Mouse (Mus musculus) retina, embryonic 14.5 days (tissue): ENCODE measurements around the gene Dda1.

ENCODE experiments used
- DNase-seq: peaks from one replicate; pipeline ENCODE4 v3.0.0-alpha.2; 2015; ENCODE audit warnings: low spot score

The Dda1 gene

GRCm38 (mm10) chr8:71495811-71496210, 26.8 kb downstream of the Dda1 start:
- DNase-seq = no peak

DNA sequence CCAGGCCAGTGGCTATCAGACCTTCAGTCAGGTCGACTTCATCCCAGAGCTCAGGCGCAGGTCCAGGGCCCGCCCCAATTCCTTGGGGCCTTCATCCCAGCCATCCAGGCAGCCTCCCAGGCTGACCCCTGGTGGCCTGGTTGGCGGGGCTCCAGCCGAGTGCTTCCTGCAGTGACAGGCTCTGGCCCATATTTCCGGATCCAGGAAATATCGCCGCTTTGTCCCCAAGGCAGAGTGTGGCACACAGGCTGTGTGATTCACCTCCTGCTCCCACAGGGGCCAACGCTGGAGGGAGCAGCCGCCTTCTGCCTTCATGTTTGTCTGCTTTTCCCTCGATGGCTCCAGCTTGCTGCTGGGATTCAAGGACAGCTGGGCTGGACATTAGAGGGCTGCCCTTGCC, 27.5 kb downstream of the Dda1 start:
- no peak for DNase-seq

GRCm38 (mm10) chr8:71497077-71497645, 28.2 kb downstream of the Dda1 start:
- DNase-seq = no peak

DNA sequence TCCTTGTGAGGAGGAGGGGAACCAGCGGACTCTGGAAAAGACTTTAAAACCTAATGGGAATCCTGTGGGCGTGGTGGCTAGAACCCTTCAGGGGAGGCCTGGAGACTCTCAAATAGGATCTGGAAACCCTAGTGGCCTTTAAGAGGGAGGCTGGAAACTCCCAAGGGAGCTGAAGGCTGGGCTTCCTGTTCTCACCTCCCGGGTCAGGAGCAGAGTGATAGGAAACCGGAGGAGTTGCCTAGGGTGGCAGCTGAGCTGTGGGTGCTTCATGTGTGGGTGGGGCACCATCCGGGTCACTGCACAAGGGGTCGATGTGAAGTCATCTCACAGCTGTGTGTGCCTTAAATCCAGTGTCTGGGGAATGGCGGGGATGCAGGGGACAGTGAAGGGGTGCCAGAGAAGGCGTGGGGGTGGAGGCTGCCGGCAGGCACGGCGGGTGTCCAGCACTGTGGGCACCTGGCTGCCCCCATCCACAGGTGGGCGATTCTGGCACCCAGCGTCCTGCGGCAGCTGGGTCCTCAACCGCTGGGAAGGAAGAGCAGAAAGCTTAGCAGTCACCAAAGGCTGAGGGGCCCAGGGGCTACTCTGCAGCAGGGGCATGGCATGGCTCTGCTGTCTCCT, 29.0 kb downstream of the Dda1 start:
- DNase-seq = no peak

- no peak for DNase-seq
These were observed 30.1 kb downstream of the Dda1 start for GRCm38 (mm10) chr8:71498816-71499690.

GRCm38 (mm10) chr8:71504349-71504748, 35.4 kb downstream of the Dda1 start:
- DNase-seq = no peak

GRCm38 (mm10) chr8:71505326-71505725, 36.3 kb downstream of the Dda1 start:
- no peak for DNase-seq

DNA sequence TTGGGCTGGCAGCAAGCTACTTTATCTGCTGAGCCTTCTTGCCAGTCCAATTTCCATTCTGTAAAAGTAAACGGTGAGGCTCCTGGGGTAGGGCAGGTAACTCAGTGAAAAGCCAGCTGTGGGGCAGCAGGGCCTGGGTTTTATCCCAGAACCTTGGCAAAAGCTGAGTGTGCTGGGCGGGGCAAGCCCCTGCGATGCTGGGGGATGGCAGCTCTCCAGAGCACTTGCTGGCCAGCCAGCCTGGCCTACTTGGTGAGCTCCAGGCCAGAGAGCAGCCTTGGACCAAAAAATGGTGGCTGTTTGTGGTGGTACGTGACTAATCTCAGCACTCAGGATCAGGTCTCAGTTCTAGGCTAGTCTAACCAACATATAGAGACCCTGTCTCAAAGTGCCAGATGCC, 37.0 kb downstream of the Dda1 start:
- no peak for DNase-seq

DNA sequence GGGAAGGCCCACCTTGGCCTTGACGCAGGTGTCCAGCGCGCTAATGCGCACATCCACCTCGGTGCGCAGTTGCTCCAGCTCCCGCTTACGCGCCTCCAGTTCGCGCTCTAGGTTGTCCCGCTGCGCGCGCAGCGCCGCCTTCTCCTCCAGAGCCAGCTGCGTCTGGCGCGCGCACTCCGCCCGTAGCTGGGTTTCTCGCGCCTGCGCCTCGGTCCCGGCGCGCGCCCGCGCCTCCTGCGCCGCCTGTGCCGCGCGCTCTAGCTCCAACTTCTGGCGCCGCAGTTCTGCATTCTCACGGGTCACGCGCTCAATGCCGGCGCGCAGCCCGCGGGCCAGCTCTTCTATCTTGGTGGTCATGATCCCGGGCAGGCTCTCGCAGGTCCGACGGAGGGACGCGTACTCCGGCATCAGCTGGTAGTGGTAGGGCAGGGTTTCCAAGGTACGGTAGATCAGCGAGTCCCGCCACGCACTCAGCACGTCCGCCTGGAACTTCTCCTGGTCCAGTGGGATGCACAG, 38.6 kb downstream of the Dda1 start:
- DNase-seq = peak; percentile 72

- no peak for DNase-seq
These were observed 40.3 kb downstream of the Dda1 start for GRCm38 (mm10) chr8:71509316-71509715.

GRCm38 (mm10) chr8:71511644-71512043, 42.6 kb downstream of the Dda1 start, which contains the start of gene Plvap:
Plvap (minus strand) TSS chr8:71511752.
- DNase-seq = no peak

DNA sequence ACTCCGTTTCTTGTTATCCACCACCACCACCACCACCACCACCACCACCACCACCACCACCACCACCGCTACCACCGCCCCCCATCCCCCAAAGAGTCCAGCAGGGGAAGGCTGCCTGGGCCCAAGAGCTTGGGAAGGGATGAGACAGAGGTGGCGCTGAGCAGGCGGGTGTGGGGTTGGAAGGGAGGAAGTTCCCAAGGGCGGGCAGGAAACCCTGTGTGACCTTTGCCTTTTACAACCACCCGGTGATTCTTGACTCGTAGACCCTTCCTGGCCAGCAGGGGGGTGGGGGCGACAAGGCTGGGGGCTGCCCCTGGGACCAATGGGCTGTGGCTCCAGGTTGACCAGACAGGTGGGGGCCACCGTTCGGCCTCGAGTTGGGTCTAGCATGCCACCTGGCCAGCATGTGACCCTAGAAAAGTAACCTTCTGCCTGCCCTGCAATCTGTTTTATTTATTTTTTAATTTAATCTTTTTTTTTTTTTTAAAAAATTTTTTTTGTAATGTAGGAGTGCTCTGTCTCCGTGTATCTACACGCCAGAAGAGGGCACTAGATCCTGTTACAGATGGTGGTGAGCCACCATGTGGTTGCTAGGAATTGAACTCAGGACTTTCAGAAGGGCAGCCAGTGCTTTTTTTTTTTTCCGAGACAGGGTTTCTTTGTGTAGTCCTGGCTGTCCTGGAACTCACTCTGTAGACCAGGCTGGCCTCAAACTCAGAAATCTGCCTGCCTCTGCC, 44.2 kb downstream of the Dda1 start:
- DNase-seq = no peak

- DNase-seq = no peak
These were observed 46.0 kb downstream of the Dda1 start for GRCm38 (mm10) chr8:71515043-71515442.

- DNase-seq = no peak
These were observed 47.8 kb downstream of the Dda1 start for GRCm38 (mm10) chr8:71516786-71517185.

DNA sequence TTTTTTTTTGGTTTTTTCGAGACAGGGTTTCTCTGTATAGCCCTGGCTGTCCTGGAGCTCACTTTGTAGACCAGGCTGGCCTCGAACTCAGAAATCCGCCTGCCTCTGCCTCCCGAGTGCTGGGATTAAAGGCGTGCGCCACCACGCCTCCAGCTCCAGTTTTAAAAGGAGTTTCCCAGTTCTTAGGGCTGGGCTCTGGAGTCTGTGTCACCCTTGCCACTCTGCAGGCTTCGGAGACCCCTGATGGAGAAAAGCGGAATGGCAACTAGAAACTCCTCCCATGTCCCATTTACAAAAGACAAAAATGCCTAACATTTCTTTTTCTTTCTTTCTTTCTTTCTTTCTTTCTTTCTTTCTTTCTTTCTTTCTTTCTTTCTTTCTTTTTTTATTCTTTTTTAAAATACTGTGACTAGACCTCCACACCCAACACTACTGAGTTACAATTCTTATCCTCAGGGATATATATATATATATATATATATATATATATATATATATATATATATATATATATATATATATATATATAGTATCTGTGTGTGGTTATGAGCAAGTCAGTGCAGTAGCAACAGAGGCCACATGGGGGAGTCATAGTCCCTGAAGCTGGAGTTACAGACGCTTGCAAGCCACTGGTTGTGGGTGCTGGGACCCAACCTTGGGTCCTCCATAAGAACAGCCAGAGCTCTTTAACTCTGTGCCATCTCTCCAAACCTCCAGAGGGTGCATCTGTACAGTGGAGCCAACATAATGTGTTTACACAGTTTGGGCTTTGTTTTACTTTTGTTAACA, 50.2 kb downstream of the Dda1 start:
- DNase-seq = peak; percentile 63

- DNase-seq = peak; percentile 96
These were observed 52.6 kb downstream of the Dda1 start for GRCm38 (mm10) chr8:71521634-71522033.

DNA sequence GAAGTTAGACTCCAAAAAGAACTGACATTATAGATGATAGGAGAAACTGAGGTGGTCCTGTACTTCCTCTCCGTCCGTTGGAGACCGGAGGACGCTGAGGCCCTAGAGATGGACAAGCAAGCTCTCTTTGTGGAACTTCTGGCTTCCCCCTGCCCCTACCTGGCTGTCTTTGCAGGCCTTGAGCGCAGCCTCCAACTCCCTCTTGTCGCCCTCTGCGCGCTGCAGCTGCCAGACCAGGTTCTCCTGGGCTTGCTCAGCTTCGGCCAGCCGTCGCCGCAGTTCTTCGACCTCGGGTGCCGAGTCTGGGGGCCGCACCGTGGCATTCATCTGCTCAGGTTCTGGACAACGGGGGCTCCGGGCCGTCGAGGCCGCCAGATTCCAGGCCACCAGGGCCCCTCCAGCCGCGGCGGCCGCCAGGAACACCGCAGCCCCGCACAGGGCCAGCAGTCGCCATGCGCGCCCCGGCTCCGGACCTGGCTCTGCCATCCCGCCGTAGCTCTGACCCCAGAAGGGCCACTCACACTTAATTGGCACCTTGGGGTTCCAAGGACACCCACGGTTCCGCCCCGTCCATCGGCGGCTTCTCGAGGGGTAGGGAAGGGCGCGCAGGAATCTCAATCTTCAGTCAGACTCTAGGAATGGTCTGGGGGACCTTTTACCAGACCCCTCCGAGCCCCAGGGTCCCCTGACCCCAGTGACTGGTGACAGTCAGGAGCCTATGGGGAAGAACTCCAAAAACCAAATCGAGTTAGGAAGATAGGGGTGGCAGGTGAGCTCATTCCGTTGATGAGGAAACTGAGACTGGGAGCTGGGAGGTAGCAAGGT, 56.4 kb downstream of the Dda1 start, which contains the start of gene Ccdc194:
Gene Ccdc194, minus strand, starts transcription at position 486 of the 825 bp plus-strand sequence.
- no peak for DNase-seq
